Mouse (Mus musculus) forebrain, embryonic 10.5 days (tissue): ENCODE data around the gene Map3k3. TPM values are rescaled to one million over a fixed set of nuclear protein-coding genes. Genes with fewer than 3 reads are reported as not detected.

Experiments
- polyA plus RNA-seq: library from polyadenylated mRNA; unstranded; fragments of >200 nt; fragmentation: Nextera tagmentation; extraction: Ambion mirVana; gene quantifications from 2 replicates; pipeline ENCODE4 v1.2.1, GENCODE M21; 2016

Gene Map3k3
- polyA plus RNA-seq, 1 experiment from 2014 or later = 16.1 TPM

Other genes with a start within 250 kb of the Map3k3 start
- gene Cyb561, start 131.3 kb upstream of the Map3k3 start, polyA plus RNA-seq = 14.5 and 15.4 TPM in 2 replicates
- gene Ace, start 116.7 kb upstream of the Map3k3 start, polyA plus RNA-seq = 0.28 and 0.74 TPM in 2 replicates
- not detected in 2 replicates for gene Ace3, start 89.9 kb upstream of the Map3k3 start, polyA plus RNA-seq
- gene Kcnh6, start 76.5 kb upstream of the Map3k3 start, polyA plus RNA-seq = 0.39 and 0.58 TPM in 2 replicates
- 84.0 and 87.1 TPM in 2 replicates for gene Dcaf7, start 47.7 kb upstream of the Map3k3 start, polyA plus RNA-seq
- gene Taco1, start 18.6 kb upstream of the Map3k3 start, polyA plus RNA-seq = 15.1 and 15.4 TPM in 2 replicates
- gene Gm10840, start 76.2 kb downstream of the Map3k3 start, polyA plus RNA-seq = 0.82 TPM in 1 of 2 replicates, not detected in the other
- gene Limd2, start 76.2 kb downstream of the Map3k3 start, polyA plus RNA-seq = 364 and 375 TPM in 2 replicates
- 41.4 and 41.9 TPM in 2 replicates for gene Strada, start 117.6 kb downstream of the Map3k3 start, polyA plus RNA-seq
- gene Ccdc47, start 131.7 kb downstream of the Map3k3 start, polyA plus RNA-seq = 77.3 and 77.4 TPM in 2 replicates
- 105 and 109 TPM in 2 replicates for gene Ddx42, start 132.3 kb downstream of the Map3k3 start, polyA plus RNA-seq
- gene Ftsj3, start 171.5 kb downstream of the Map3k3 start, polyA plus RNA-seq = 101 and 102 TPM in 2 replicates
- 431 and 435 TPM in 2 replicates for gene Psmc5, start 171.5 kb downstream of the Map3k3 start, polyA plus RNA-seq
- gene Smarcd2, start 188.4 kb downstream of the Map3k3 start, polyA plus RNA-seq = 20.5 and 20.7 TPM in 2 replicates
- gene Tcam1, start 192.1 kb downstream of the Map3k3 start, polyA plus RNA-seq = 0.15 TPM in 2 replicates
- not detected in 2 replicates for gene Gh, start 217.3 kb downstream of the Map3k3 start, polyA plus RNA-seq
- 0.82 and 1.2 TPM in 2 replicates for gene Cd79b, start 230.1 kb downstream of the Map3k3 start, polyA plus RNA-seq